Mouse (Mus musculus): Measurements from ENCODE around the gene Chd2. TPM values are rescaled to one million over a fixed set of nuclear protein-coding genes. Genes with fewer than 3 reads are reported as not detected.

The Chd2 gene
- polyA plus RNA-seq, 1 experiment, result 96.4 TPM

- no peaks in the 10 kb centered on the region; the same call in 1 of the 2 replicates for H3K4me1 ChIP-seq (ENCODE audit: control insufficient read depth, insufficient read depth, low read length)
- no peak for TF ChIP-seq POLR2A (IDR thresholded peaks at IDR 0.05; ENCODE audit: borderline replicate concordance, control insufficient read depth, low read depth, low read length)
- no peak for TF ChIP-seq CTCF (IDR thresholded peaks at IDR 0.05; ENCODE audit: control insufficient read depth, insufficient read depth, low read length)
- H3K4me3 ChIP-seq (replicated peaks; ENCODE audit: control insufficient read depth, low read depth, low read length), result peak overlapping the region; percentile 37
- WGBS, result 16% methylated on average over 2 of the region's 2 CpGs
- H3K27ac ChIP-seq (ENCODE audit: control insufficient read depth, insufficient read depth, low read depth, low read length, poor library complexity), result no peak overlapping the region
Measured at GRCm38 (mm10) chr7:73539116-73539682, 2.4 kb downstream of the Chd2 start.

GRCm38 (mm10) chr7:73538424-73539079, 3.1 kb downstream of the Chd2 start:
- TF ChIP-seq CTCF (IDR thresholded peaks at IDR 0.05; ENCODE audit: control insufficient read depth, insufficient read depth, low read length) (no peak), POLR2A (IDR thresholded peaks at IDR 0.05; ENCODE audit: borderline replicate concordance, control insufficient read depth, low read depth, low read length) (no peak)
- no peak overlapping the region; the same call in 1 of the 2 replicates for H3K27ac ChIP-seq (ENCODE audit: control insufficient read depth, insufficient read depth, low read depth, low read length, poor library complexity)
- no peaks in the 10 kb centered on the region; the same call in 1 of the 2 replicates for H3K4me1 ChIP-seq (ENCODE audit: control insufficient read depth, insufficient read depth, low read length)
- peak overlapping the region; percentile 70 for H3K4me3 ChIP-seq (replicated peaks; ENCODE audit: control insufficient read depth, low read depth, low read length)
- 7% methylated on average over 4 of the region's 4 CpGs for WGBS

- TF ChIP-seq POLR2A (IDR thresholded peaks at IDR 0.05; ENCODE audit: borderline replicate concordance, control insufficient read depth, low read depth, low read length), result peak; percentile 93
- TF ChIP-seq CTCF (IDR thresholded peaks at IDR 0.05; ENCODE audit: control insufficient read depth, insufficient read depth, low read length), result 0 out of 2 replicates have a peak, but pooled peaks have one; percentile 4
- peak overlapping the region; percentile 82 for H3K4me3 ChIP-seq (replicated peaks; ENCODE audit: control insufficient read depth, low read depth, low read length)
- WGBS, result under 1% methylated on average over 46 of the region's 46 CpGs
- H3K4me1 ChIP-seq (ENCODE audit: control insufficient read depth, insufficient read depth, low read length), result peaks cover under 1% of the 10 kb centered on the region; the same call in 1 of the 2 replicates
- H3K27ac ChIP-seq (ENCODE audit: control insufficient read depth, insufficient read depth, low read depth, low read length, poor library complexity), result peak overlapping the region; percentile 97
Measured at GRCm38 (mm10) chr7:73537634-73538423, 3.8 kb downstream of the Chd2 start.

- TF ChIP-seq CTCF (IDR thresholded peaks at IDR 0.05; ENCODE audit: control insufficient read depth, insufficient read depth, low read length), result no peak
- no peak for TF ChIP-seq POLR2A (IDR thresholded peaks at IDR 0.05; ENCODE audit: borderline replicate concordance, control insufficient read depth, low read depth, low read length)
- Histone ChIP-seq H3K27ac (ENCODE audit: control insufficient read depth, insufficient read depth, low read depth, low read length, poor library complexity) (peak overlapping the region; percentile 97), H3K4me3 (replicated peaks; ENCODE audit: control insufficient read depth, low read depth, low read length) (peak overlapping the region; percentile 82), H3K4me1 (ENCODE audit: control insufficient read depth, insufficient read depth, low read length) (peaks cover 2% of the 10 kb centered on the region; the same call in 1 of the 2 replicates)
- WGBS, result 1% methylated on average over 10 of the region's 10 CpGs
Measured at GRCm38 (mm10) chr7:73537228-73537627, 4.4 kb downstream of the Chd2 start.

- TF ChIP-seq CTCF (IDR thresholded peaks at IDR 0.05; ENCODE audit: control insufficient read depth, insufficient read depth, low read length), result no peak
- TF ChIP-seq POLR2A (IDR thresholded peaks at IDR 0.05; ENCODE audit: borderline replicate concordance, control insufficient read depth, low read depth, low read length), result no peak
- 49% methylated on average over 2 of the region's 2 CpGs for WGBS
- Histone ChIP-seq H3K4me1 (ENCODE audit: control insufficient read depth, insufficient read depth, low read length) (peaks cover 2% of the 10 kb centered on the region; the same call in 1 of the 2 replicates), H3K27ac (ENCODE audit: control insufficient read depth, insufficient read depth, low read depth, low read length, poor library complexity) (no peak overlapping the region; the same call in 1 of the 2 replicates), H3K4me3 (replicated peaks; ENCODE audit: control insufficient read depth, low read depth, low read length) (no peak overlapping the region)
Measured at GRCm38 (mm10) chr7:73536579-73536978, 5.1 kb downstream of the Chd2 start.

- Histone ChIP-seq H3K4me3 (replicated peaks; ENCODE audit: control insufficient read depth, low read depth, low read length) (no peak overlapping the region), H3K27ac (ENCODE audit: control insufficient read depth, insufficient read depth, low read depth, low read length, poor library complexity) (no peak overlapping the region), H3K4me1 (ENCODE audit: control insufficient read depth, insufficient read depth, low read length) (peaks cover 3% of the 10 kb centered on the region; the same call in 1 of the 2 replicates)
- 69% methylated on average over 4 of the region's 4 CpGs for WGBS
- TF ChIP-seq POLR2A (IDR thresholded peaks at IDR 0.05; ENCODE audit: borderline replicate concordance, control insufficient read depth, low read depth, low read length) (no peak), CTCF (IDR thresholded peaks at IDR 0.05; ENCODE audit: control insufficient read depth, insufficient read depth, low read length) (no peak)
Measured at GRCm38 (mm10) chr7:73535861-73536200, 5.8 kb downstream of the Chd2 start.

GRCm38 (mm10) chr7:73534937-73535860, 6.4 kb downstream of the Chd2 start:
- H3K4me3 ChIP-seq (replicated peaks; ENCODE audit: control insufficient read depth, low read depth, low read length), result no peak overlapping the region
- peaks cover 4% of the 10 kb centered on the region; the same call in 1 of the 2 replicates for H3K4me1 ChIP-seq (ENCODE audit: control insufficient read depth, insufficient read depth, low read length)
- no peak overlapping the region for H3K27ac ChIP-seq (ENCODE audit: control insufficient read depth, insufficient read depth, low read depth, low read length, poor library complexity)
- TF ChIP-seq CTCF (IDR thresholded peaks at IDR 0.05; ENCODE audit: control insufficient read depth, insufficient read depth, low read length) (no peak), POLR2A (IDR thresholded peaks at IDR 0.05; ENCODE audit: borderline replicate concordance, control insufficient read depth, low read depth, low read length) (no peak)
- 62% methylated on average over 2 of the region's 2 CpGs for WGBS
